Mouse (Mus musculus) lung, embryonic 15.5 days (tissue): ENCODE data around the gene B4galt5. TPM values are rescaled to one million over a fixed set of nuclear protein-coding genes. Genes with fewer than 3 reads are reported as not detected.

Experiments
- ATAC-seq: fragments of 200-750 bp; cut with Nextera tagmentation; 2 replicates; pipeline ENCODE4 v1.8.0; 2017; ENCODE audit warnings: moderate number of reproducible peaks, borderline replicate concordance; ENCODE audit not compliant: low FRiP score, low TSS enrichment; ENCODE audit errors: extremely low read depth
- H3K27ac ChIP-seq: fragments of 300-500 bp; sonication (generic); 2 replicates; pipeline ENCODE4 v1.5.1; 2015; ENCODE audit warnings: moderate library complexity, mild to moderate bottlenecking, inconsistent platforms
- H3K27me3 ChIP-seq: fragments of 300-500 bp; sonication (generic); 2 replicates; pipeline ENCODE4 v1.6.1; 2015; ENCODE audit warnings: inconsistent platforms
- H3K36me3 ChIP-seq: fragments of 300-500 bp; sonication (generic); 2 replicates; pipeline ENCODE4 v1.6.1; 2015; ENCODE audit warnings: inconsistent platforms
- H3K4me1 ChIP-seq: fragments of 300-500 bp; sonication (generic); 2 replicates; pipeline ENCODE4 v1.6.1; 2015; ENCODE audit warnings: inconsistent platforms
- H3K4me2 ChIP-seq: fragments of 300-500 bp; sonication (generic); 2 replicates; pipeline ENCODE4 v1.6.1; 2015; ENCODE audit warnings: inconsistent platforms, mild to moderate bottlenecking, moderate library complexity
- H3K4me3 ChIP-seq: fragments of 300-500 bp; sonication (generic); 2 replicates; pipeline ENCODE4 v1.5.1; 2015; ENCODE audit warnings: mild to moderate bottlenecking, inconsistent platforms
- H3K9ac ChIP-seq: fragments of 300-500 bp; sonication (generic); 2 replicates; pipeline ENCODE4 v1.6.1; 2015; ENCODE audit warnings: inconsistent platforms
- H3K9me3 ChIP-seq: fragments of 300-500 bp; sonication (generic); 2 replicates; pipeline ENCODE4 v1.6.1; 2016; ENCODE audit warnings: inconsistent platforms
- WGBS: fragments of 180-500 bp; shearing (Covaris S2); methylation state at CpG from one replicate; pipeline ENCODE4 v1.1.7; 2015; 5-methylcytosine and 5-hydroxymethylcytosine counted together
- polyA plus RNA-seq: library from polyadenylated mRNA; unstranded; fragments of >200 nt; fragmentation: Nextera tagmentation; extraction: Ambion mirVana; gene quantifications from 2 replicates; pipeline ENCODE4 v1.2.1, GENCODE M21; 2015

Gene B4galt5
- polyA plus RNA-seq, 1 experiment from 2014 or later = 13.6 TPM

DNA sequence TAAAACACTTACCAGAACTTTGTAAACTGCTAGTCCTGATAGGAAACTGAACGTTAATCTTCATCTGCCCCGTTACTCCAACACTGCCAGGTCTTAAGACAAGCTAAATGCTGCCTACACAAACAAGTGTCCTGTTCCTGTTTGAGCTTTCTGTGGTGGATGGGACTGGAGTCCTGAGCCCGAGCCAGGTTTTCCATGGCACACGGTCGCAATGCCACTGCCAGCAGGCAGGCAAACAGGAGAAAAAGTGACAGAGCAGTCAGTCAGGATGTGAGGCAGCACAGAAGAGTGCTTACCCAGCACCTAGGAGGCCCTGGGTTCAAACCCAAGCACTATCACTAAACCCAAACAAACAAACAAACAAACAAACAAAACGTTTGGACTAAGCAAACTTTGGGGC, 20.6 kb downstream of the B4galt5 start:
- H3K4me1 ChIP-seq = peaks cover 35% of the 10 kb centered on the region
- H3K27ac ChIP-seq = no peak overlapping the region
- 69% methylated on average over 6 of the region's 6 CpGs for WGBS
- no peak overlapping the region for H3K4me3 ChIP-seq
- H3K27me3 ChIP-seq = no peaks in the 10 kb centered on the region
- H3K9me3 ChIP-seq = no peaks in the 10 kb centered on the region
- H3K9ac ChIP-seq = no peak overlapping the region
- ATAC-seq = no peak
- H3K36me3 ChIP-seq = no peaks in the 10 kb centered on the region
- H3K4me2 ChIP-seq = no peak overlapping the region

GRCm38 (mm10) chr2:167326582-167326981, 22.4 kb downstream of the B4galt5 start:
- Histone ChIP-seq H3K4me3 (no peak overlapping the region), H3K9ac (no peak overlapping the region), H3K27me3 (no peaks in the 10 kb centered on the region), H3K4me2 (no peak overlapping the region), H3K4me1 (peaks cover 26% of the 10 kb centered on the region), H3K36me3 (no peaks in the 10 kb centered on the region), H3K9me3 (no peaks in the 10 kb centered on the region), H3K27ac (no peak overlapping the region)
- no peak for ATAC-seq
- 65% methylated on average over 9 of the region's 9 CpGs for WGBS

DNA sequence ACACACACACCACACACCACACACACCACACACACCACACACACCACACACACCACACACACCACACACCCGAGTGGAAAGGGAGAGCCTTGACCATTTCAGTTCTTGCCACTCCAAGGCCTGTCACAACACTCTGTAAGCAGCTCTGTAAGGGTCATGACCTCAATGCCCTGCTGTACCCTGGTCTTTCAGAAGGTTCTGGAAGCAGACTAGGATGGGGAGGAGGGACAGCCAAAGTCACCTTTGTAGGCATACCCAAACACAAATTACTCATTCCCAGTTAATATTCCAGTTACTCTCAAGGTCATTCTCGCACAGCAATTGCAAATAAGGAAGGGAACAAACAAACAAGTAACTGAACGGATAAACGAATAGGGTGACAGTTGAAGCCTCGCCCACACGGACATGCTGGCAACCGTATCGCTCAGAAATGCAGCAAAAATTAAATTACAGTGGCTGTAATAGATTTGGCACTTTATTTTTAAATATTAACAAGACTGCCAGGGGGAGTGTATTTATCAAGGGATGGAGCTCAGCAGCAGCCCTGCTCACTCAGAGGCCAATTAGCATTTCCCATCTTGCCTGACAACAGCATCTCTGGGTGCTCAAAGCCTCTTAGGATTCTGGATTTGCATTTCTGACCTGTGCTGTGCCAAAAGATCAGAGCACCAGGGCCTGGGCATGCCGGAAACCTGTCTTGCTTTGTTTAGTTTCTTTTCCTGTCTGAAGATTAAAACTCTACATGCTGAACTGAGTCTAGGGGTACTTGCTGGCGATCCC, 24.6 kb downstream of the B4galt5 start:
- H3K4me2 ChIP-seq = no peak overlapping the region
- H3K27me3 ChIP-seq = no peaks in the 10 kb centered on the region
- no peak overlapping the region for H3K27ac ChIP-seq
- WGBS = 51% methylated on average over 10 of the region's 10 CpGs
- H3K4me1 ChIP-seq = peaks cover 18% of the 10 kb centered on the region
- H3K9ac ChIP-seq = no peak overlapping the region
- ATAC-seq = no peak
- H3K4me3 ChIP-seq = no peak overlapping the region
- no peaks in the 10 kb centered on the region for H3K36me3 ChIP-seq
- no peaks in the 10 kb centered on the region for H3K9me3 ChIP-seq

GRCm38 (mm10) chr2:167323116-167323515, 25.9 kb downstream of the B4galt5 start:
- Histone ChIP-seq H3K36me3 (no peaks in the 10 kb centered on the region), H3K27me3 (no peaks in the 10 kb centered on the region), H3K9me3 (no peaks in the 10 kb centered on the region), H3K9ac (no peak overlapping the region), H3K4me2 (no peak overlapping the region), H3K4me1 (peaks cover 28% of the 10 kb centered on the region), H3K27ac (no peak overlapping the region), H3K4me3 (no peak overlapping the region)
- 44% methylated on average over 3 of the region's 3 CpGs for WGBS
- ATAC-seq = no peak

DNA sequence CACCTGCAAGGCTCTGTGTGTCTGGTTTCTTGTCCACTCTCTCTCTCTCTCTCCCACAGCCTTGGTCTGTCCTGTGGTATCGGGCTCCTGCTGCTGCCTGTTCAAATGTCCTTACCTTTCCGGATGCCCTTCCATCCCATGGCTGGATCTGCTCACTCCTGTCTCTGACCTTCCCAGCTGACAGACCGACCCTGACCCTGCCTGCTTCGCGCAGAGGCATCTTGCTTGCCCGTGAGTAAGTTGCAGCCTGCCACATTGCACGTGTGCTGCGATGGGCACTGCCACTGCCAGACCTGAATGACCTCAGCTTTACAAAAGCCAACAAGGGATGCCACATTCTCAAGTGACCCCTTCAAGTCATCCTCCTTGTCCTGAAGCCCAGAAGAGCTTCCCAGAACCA, 27.6 kb downstream of the B4galt5 start:
- H3K4me3 ChIP-seq = no peak overlapping the region
- H3K27me3 ChIP-seq = no peaks in the 10 kb centered on the region
- ATAC-seq = no peak
- no peaks in the 10 kb centered on the region for H3K36me3 ChIP-seq
- no peak overlapping the region for H3K9ac ChIP-seq
- H3K27ac ChIP-seq = no peak overlapping the region
- no peaks in the 10 kb centered on the region for H3K9me3 ChIP-seq
- H3K4me1 ChIP-seq = peaks cover 36% of the 10 kb centered on the region
- 80% methylated on average over 8 of the region's 8 CpGs for WGBS
- no peak overlapping the region for H3K4me2 ChIP-seq

- peaks cover 33% of the 10 kb centered on the region for H3K4me1 ChIP-seq
- ATAC-seq = 0 out of 2 replicates have a peak, but pooled peaks have one; percentile 23
- WGBS = 17% methylated on average over 5 of the region's 5 CpGs
These were observed 30.0 kb downstream of the B4galt5 start for GRCm38 (mm10) chr2:167318981-167319380.

DNA sequence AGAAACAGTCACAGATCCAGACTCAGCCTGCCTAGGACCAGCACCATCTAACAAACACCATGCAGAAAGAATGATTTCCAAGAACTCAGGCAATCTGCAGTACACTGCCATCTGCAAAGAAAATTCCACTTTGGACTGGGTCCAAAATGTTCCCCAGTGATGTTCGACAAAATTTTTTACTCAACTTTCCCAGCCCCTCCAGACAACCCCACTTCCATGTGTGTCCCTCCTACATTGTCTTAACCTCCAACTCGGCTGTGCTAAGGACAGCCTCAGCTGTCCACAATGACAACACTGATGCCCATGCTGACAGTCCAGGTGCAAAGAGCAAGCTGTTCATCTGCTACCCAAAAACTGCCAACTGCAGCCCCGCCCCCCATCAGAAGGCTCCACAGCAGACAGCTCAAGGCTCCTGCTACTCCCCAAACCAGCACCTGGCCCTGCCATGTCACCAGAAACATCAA, 32.2 kb downstream of the B4galt5 start:
- WGBS = 46% methylated on average over 3 of the region's 3 CpGs
- Histone ChIP-seq H3K27ac (no peak overlapping the region), H3K4me1 (peaks cover 37% of the 10 kb centered on the region), H3K9ac (no peak overlapping the region), H3K9me3 (no peaks in the 10 kb centered on the region), H3K4me2 (no peak overlapping the region), H3K36me3 (no peaks in the 10 kb centered on the region), H3K4me3 (no peak overlapping the region), H3K27me3 (no peaks in the 10 kb centered on the region)
- ATAC-seq = no peak

More at GRCm38 (mm10) chr2:167318981-167319380, 30.0 kb downstream of the B4galt5 start:
- Histone ChIP-seq H3K36me3 (no peaks in the 10 kb centered on the region), H3K4me3 (no peak overlapping the region), H3K9ac (no peak overlapping the region), H3K27me3 (no peaks in the 10 kb centered on the region), H3K9me3 (no peaks in the 10 kb centered on the region), H3K27ac (peak overlapping the region; percentile 38), H3K4me2 (no peak overlapping the region)

DNA sequence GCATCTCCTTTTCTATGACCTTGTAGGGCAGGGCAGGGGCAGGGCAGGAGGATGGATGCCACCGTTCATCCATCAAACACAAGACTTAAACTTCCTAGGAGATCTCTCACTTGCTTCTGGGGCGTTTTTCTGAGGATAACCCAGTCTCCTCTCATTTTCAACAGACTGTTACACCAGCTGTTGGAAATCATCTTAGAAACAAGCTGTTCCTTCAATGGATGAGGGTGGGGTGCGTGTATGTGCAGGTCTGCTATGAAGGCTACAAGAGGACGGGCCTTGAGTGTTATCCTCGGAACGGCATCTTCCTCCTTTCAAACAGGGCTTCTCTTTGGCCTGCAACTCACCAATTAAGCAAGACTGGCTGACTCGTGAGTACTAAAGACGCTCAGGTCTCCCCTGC, 34.5 kb downstream of the B4galt5 start:
- Histone ChIP-seq H3K9me3 (no peaks in the 10 kb centered on the region), H3K9ac (no peak overlapping the region), H3K27ac (peak overlapping the region; percentile 62; the same call in 1 of the 2 replicates), H3K4me2 (no peak overlapping the region), H3K27me3 (no peaks in the 10 kb centered on the region), H3K36me3 (no peaks in the 10 kb centered on the region), H3K4me3 (no peak overlapping the region), H3K4me1 (peaks cover 37% of the 10 kb centered on the region)
- ATAC-seq = no peak
- WGBS = 76% methylated on average over 8 of the region's 8 CpGs

GRCm38 (mm10) chr2:167313501-167314326, 35.3 kb downstream of the B4galt5 start:
- Histone ChIP-seq H3K9me3 (no peaks in the 10 kb centered on the region), H3K36me3 (0 out of 2 replicates have a peak, but pooled peaks cover 4% of the 10 kb centered on the region), H3K9ac (no peak overlapping the region), H3K27ac (peak overlapping the region; percentile 62; the same call in 1 of the 2 replicates), H3K4me1 (peaks cover 30% of the 10 kb centered on the region), H3K27me3 (no peaks in the 10 kb centered on the region), H3K4me2 (no peak overlapping the region), H3K4me3 (no peak overlapping the region)
- peak; percentile 52; the same call in 1 of the 2 replicates for ATAC-seq
- WGBS = 48% methylated on average over 13 of the region's 13 CpGs

- Histone ChIP-seq H3K27ac (no peak overlapping the region), H3K4me1 (peaks cover 31% of the 10 kb centered on the region), H3K27me3 (no peaks in the 10 kb centered on the region), H3K4me2 (no peak overlapping the region), H3K36me3 (peaks cover 13% of the 10 kb centered on the region; the same call in 1 of the 2 replicates), H3K4me3 (no peak overlapping the region), H3K9me3 (no peaks in the 10 kb centered on the region), H3K9ac (no peak overlapping the region)
- 93% methylated on average over 1 of the region's 1 CpGs for WGBS
- no peak for ATAC-seq
These were observed 38.9 kb downstream of the B4galt5 start for GRCm38 (mm10) chr2:167310121-167310520.

GRCm38 (mm10) chr2:167309286-167309685, 39.7 kb downstream of the B4galt5 start:
- Histone ChIP-seq H3K9me3 (no peaks in the 10 kb centered on the region), H3K4me3 (no peak overlapping the region), H3K4me2 (no peak overlapping the region), H3K27ac (no peak overlapping the region), H3K27me3 (no peaks in the 10 kb centered on the region), H3K9ac (no peak overlapping the region), H3K36me3 (peaks cover 13% of the 10 kb centered on the region; the same call in 1 of the 2 replicates), H3K4me1 (peaks cover 26% of the 10 kb centered on the region)
- WGBS = 89% methylated on average over 12 of the region's 12 CpGs
- ATAC-seq = no peak

DNA sequence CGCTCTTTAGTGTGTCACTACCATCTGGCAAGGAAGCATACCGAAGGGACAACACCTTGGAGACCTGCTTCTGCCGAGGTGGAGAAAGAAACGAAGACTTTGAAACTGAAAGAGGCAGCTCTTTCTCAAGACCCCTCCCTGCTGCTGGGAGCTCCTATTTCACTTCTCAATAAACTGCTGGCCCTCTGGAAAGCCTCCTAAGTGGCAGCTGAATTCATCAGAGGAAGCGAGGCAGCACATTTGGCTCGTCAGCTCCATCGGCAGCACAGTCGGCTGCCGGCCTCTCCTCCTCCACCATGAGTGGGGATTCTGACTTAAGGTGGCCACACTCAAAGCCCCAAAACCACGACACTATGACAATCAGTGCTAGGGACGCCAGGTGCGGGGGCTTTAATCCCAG, 41.3 kb downstream of the B4galt5 start:
- no peaks in the 10 kb centered on the region for H3K9me3 ChIP-seq
- ATAC-seq = no peak
- H3K4me2 ChIP-seq = peak overlapping the region; percentile 23
- H3K36me3 ChIP-seq = peaks cover 13% of the 10 kb centered on the region; the same call in 1 of the 2 replicates
- peak overlapping the region; percentile 70 for H3K27ac ChIP-seq
- H3K4me3 ChIP-seq = no peak overlapping the region
- no peak overlapping the region for H3K9ac ChIP-seq
- WGBS = 40% methylated on average over 12 of the region's 12 CpGs
- H3K4me1 ChIP-seq = peaks cover 16% of the 10 kb centered on the region
- no peaks in the 10 kb centered on the region for H3K27me3 ChIP-seq
